Mouse (Mus musculus) kidney, adult 2 months (tissue): ENCODE data around the gene Acap1. TPM values are rescaled to one million over a fixed set of nuclear protein-coding genes. Genes with fewer than 3 reads are reported as not detected.

Source experiments
- DNase-seq: peaks from one replicate; pipeline ENCODE4 v3.0.0; 2021
- H3K27ac ChIP-seq: fragments of 200-500 bp; 2 replicates; pipeline ENCODE4 v1.5.1; 2012; ENCODE audit warnings: low read depth, low read length, control low read depth, inconsistent platforms; ENCODE audit not compliant: insufficient read depth
- H3K27me3 ChIP-seq: fragments of 200-500 bp; replicated peaks from 2 replicates; pipeline ENCODE4 v1.6.1; 2012; ENCODE audit warnings: mild to moderate bottlenecking, moderate library complexity, low read length, inconsistent platforms; ENCODE audit not compliant: control insufficient read depth, insufficient read depth
- H3K36me3 ChIP-seq: fragments of 200-500 bp; 2 replicates; pipeline ENCODE4 v1.6.1; 2012; ENCODE audit warnings: mild to moderate bottlenecking, moderate library complexity, low read length, inconsistent platforms; ENCODE audit not compliant: control insufficient read depth, insufficient read depth
- H3K4me1 ChIP-seq: fragments of 200-500 bp; 2 replicates; pipeline ENCODE4 v1.6.1; 2011; ENCODE audit warnings: low read length; ENCODE audit not compliant: control insufficient read depth, insufficient read depth
- H3K4me3 ChIP-seq: fragments of 200-500 bp; 2 replicates; pipeline ENCODE4 v1.5.1; 2011; ENCODE audit warnings: mild to moderate bottlenecking, low read depth, low read length, control low read depth; ENCODE audit not compliant: insufficient read depth
- CTCF ChIP-seq: fragments of 200-500 bp; conservative IDR thresholded peaks from 2 replicates; pipeline ENCODE4 v1.5.1; 2011; ENCODE audit warnings: low read depth, mild to moderate bottlenecking, control low read depth, low read length, moderate library complexity, mixed read lengths; ENCODE audit not compliant: insufficient read depth, insufficient read length
- POLR2A ChIP-seq: fragments of 200-500 bp; IDR thresholded peaks from one replicate; pipeline ENCODE4 v1.6.1; 2011; ENCODE audit warnings: low read depth, low read length, control low read depth
- WGBS: fragments of 180-500 bp; shearing (Covaris S2); methylation state at CpG from one replicate; pipeline ENCODE4 v1.1.7; 2018; 5-methylcytosine and 5-hydroxymethylcytosine counted together
- polyA plus RNA-seq: library from polyadenylated mRNA; depleted of rRNA; stranded (reverse); fragments of >200 nt; gene quantifications from 2 replicates; pipeline ENCODE4 v1.2.3, GENCODE M21; 2012

The Acap1 gene
- polyA plus RNA-seq, 1 experiment = 6.1 TPM

GRCm38 (mm10) chr11:69915667-69916627 lies 20.6 kb upstream of the Acap1 start:
- no peak for DNase-seq
- 57% methylated on average over 5 of the region's 5 CpGs for WGBS
- Histone ChIP-seq H3K36me3 (peaks cover 9% of the 10 kb centered on the region; the same call in 1 of the 2 replicates), H3K4me3 (no peak overlapping the region), H3K4me1 (peaks cover 17% of the 10 kb centered on the region), H3K27me3 (no peaks in the 10 kb centered on the region), H3K27ac (no peak overlapping the region)
- TF ChIP-seq CTCF = no peak
- TF ChIP-seq POLR2A = no peak

GRCm38 (mm10) chr11:69914917-69915430 lies 19.6 kb upstream of the Acap1 start:
- peaks cover 17% of the 10 kb centered on the region for H3K4me1 ChIP-seq
- H3K27me3 ChIP-seq = no peaks in the 10 kb centered on the region
- TF ChIP-seq CTCF (no peak), POLR2A (no peak)
- H3K27ac ChIP-seq = no peak overlapping the region
- 36% methylated on average over 9 of the region's 9 CpGs for WGBS
- peak overlapping the region; percentile 98 for H3K4me3 ChIP-seq
- H3K36me3 ChIP-seq = peaks cover 9% of the 10 kb centered on the region; the same call in 1 of the 2 replicates
- no peak for DNase-seq

- Histone ChIP-seq H3K27me3 (no peaks in the 10 kb centered on the region), H3K27ac (peak overlapping the region; percentile 65), H3K36me3 (peaks cover 9% of the 10 kb centered on the region; the same call in 1 of the 2 replicates), H3K4me3 (peak overlapping the region; percentile 98), H3K4me1 (peaks cover 17% of the 10 kb centered on the region)
- TF ChIP-seq POLR2A (no peak), CTCF (no peak)
- no peak for DNase-seq
- WGBS = 1% methylated on average over 17 of the region's 17 CpGs
Observed at GRCm38 (mm10) chr11:69914372-69914764, 19.0 kb upstream of the Acap1 start.

- peaks cover 9% of the 10 kb centered on the region; the same call in 1 of the 2 replicates for H3K36me3 ChIP-seq
- H3K4me1 ChIP-seq = peaks cover 17% of the 10 kb centered on the region
- peak within 1 kb of the TSS; percentile 65 for H3K27ac ChIP-seq
- TF ChIP-seq CTCF (no peak), POLR2A (peak; percentile 53)
- DNase-seq = peak; percentile 96
- H3K4me3 ChIP-seq = peak within 1 kb of the TSS; percentile 98
- WGBS = 2% methylated on average over 61 of the region's 61 CpGs
- H3K27me3 ChIP-seq = no peaks in the 10 kb centered on the region
Observed at GRCm38 (mm10) chr11:69913554-69914371, 18.4 kb upstream of the Acap1 start, which contains the start of gene Gps2. TSS of gene Gps2 (plus strand) at chr11:69913888.

GRCm38 (mm10) chr11:69912716-69913530 lies 17.6 kb upstream of the Acap1 start:
- Histone ChIP-seq H3K27me3 (no peaks in the 10 kb centered on the region), H3K4me3 (peak overlapping the region; percentile 54), H3K36me3 (peaks cover 7% of the 10 kb centered on the region; the same call in 1 of the 2 replicates), H3K4me1 (peaks cover 21% of the 10 kb centered on the region), H3K27ac (0 out of 2 replicates have a peak overlapping the region, but pooled peaks have one; percentile 6)
- DNase-seq = no peak
- TF ChIP-seq POLR2A (no peak), CTCF (no peak)
- 72% methylated on average over 15 of the region's 15 CpGs for WGBS

GRCm38 (mm10) chr11:69911701-69912100 lies 16.4 kb upstream of the Acap1 start:
- no peak for TF ChIP-seq CTCF
- TF ChIP-seq POLR2A = no peak
- peak overlapping the region; percentile 37 for H3K4me3 ChIP-seq
- 70% methylated on average over 6 of the region's 6 CpGs for WGBS
- H3K27ac ChIP-seq = peak overlapping the region; percentile 81
- DNase-seq = no peak
- H3K4me1 ChIP-seq = peaks cover 25% of the 10 kb centered on the region
- peaks cover 5% of the 10 kb centered on the region; the same call in 1 of the 2 replicates for H3K36me3 ChIP-seq
- H3K27me3 ChIP-seq = no peaks in the 10 kb centered on the region
